ENCODE assay signal across 9 mouse cellular contexts in genomic region chr2:94059459-94059858, GRCm38 (mm10). TPM values are rescaled to one million over a fixed set of nuclear protein-coding genes. Genes with fewer than 3 reads are reported as not detected.
DNase-seq lines count a peak whose midpoint lies in the region; ATAC-seq and TF ChIP-seq lines count a peak whose summit lies in the region.
"Had no signal": no experiment of that assay in that cellular context is flagged by ENCODE, and none has a peak within 500 bp of the region (broad histone marks: within the 10 kb centered on the region; RNA-seq: fewer than 3 reads in every experiment).

No protein-coding gene starts in this region.

- no peak overlapping the region for H3K4me2 ChIP-seq in kidney, embryonic 15.5 days
- H3K4me2 ChIP-seq: heart, embryonic 13.5 days had no signal

- H3K9me3 ChIP-seq in kidney, embryonic 15.5 days (replicated peaks), result no peaks in the 10 kb centered on the region
- no peaks in the 10 kb centered on the region for H3K9me3 ChIP-seq in E14TG2a.4 (ENCODE audit: low read length)
- H3K9me3 ChIP-seq: heart, embryonic 13.5 days had no signal

- no peaks in the 10 kb centered on the region for H3K36me3 ChIP-seq in kidney, adult 2 months (ENCODE audit: control insufficient read depth, insufficient read depth, low read length)
- no peaks in the 10 kb centered on the region for H3K36me3 ChIP-seq in kidney, embryonic 15.5 days
- peaks cover 13% of the 10 kb centered on the region for H3K36me3 ChIP-seq in E14TG2a.4 (ENCODE audit: insufficient read depth, low read length)
- H3K36me3 ChIP-seq: heart, embryonic 13.5 days had no signal

- WGBS in kidney, adult 2 months, result 45% methylated on average over 5 of the region's 5 CpGs
- WGBS in kidney, embryonic 15.5 days, result 83% methylated on average over 5 of the region's 5 CpGs

- TF ChIP-seq POLR2A in kidney, adult 2 months (IDR thresholded peaks at IDR 0.05; ENCODE audit: low read depth, low read length), result no peak

- DNase-seq in adrenal gland, postnatal 14 days, result peak; percentile 66
- no peak for DNase-seq in adrenal gland, adult 18-20 months (ENCODE audit: low spot score in 2 of 2)
- DNase-seq in kidney, adult 2 months, result peak; percentile 58
- peak; percentile 60 to 85 for DNase-seq in kidney, postnatal 36 days
- no peak for DNase-seq in embryo, embryonic 10 days (ENCODE audit: low spot score)
- DNase-seq in neural tube, embryonic 10.5 days (ENCODE audit: extremely low spot score, low spot score), result no peak

- peaks cover 5% of the 10 kb centered on the region; the same call in 1 of the 2 replicates for H3K4me1 ChIP-seq in kidney, adult 2 months (ENCODE audit: control insufficient read depth, insufficient read depth, low read length)
- no peaks in the 10 kb centered on the region for H3K4me1 ChIP-seq in kidney, embryonic 15.5 days
- H3K4me1 ChIP-seq in E14TG2a.4 (replicated peaks; ENCODE audit: low read depth, low read length), result peaks cover 3% of the 10 kb centered on the region; the same call in 1 of the 2 replicates

- peak; percentile 60 for TF ChIP-seq CTCF in kidney, adult 2 months (conservative IDR thresholded peaks at IDR 0.05; ENCODE audit: insufficient read depth, insufficient read length, low read depth, low read length)
- peak; percentile 39 for TF ChIP-seq CTCF in E14TG2a.4 (conservative IDR thresholded peaks at IDR 0.05; ENCODE audit: low read length)

- H3K27ac ChIP-seq in kidney, adult 2 months (ENCODE audit: insufficient read depth, low read depth, low read length), result no peak overlapping the region
- no peak overlapping the region for H3K27ac ChIP-seq in kidney, embryonic 15.5 days
- H3K27ac ChIP-seq: heart, embryonic 13.5 days had no signal

- no peaks in the 10 kb centered on the region for H3K27me3 ChIP-seq in kidney, adult 2 months (replicated peaks; ENCODE audit: control insufficient read depth, insufficient read depth, low read length)
- no peaks in the 10 kb centered on the region for H3K27me3 ChIP-seq in kidney, embryonic 15.5 days
- H3K27me3 ChIP-seq in E14TG2a.4 (ENCODE audit: insufficient read depth, low read length), result no peaks in the 10 kb centered on the region
- H3K27me3 ChIP-seq: heart, embryonic 13.5 days had no signal

- no peak overlapping the region for H3K9ac ChIP-seq in kidney, embryonic 15.5 days
- H3K9ac ChIP-seq: heart, embryonic 13.5 days had no signal

- no peak for ATAC-seq in kidney, embryonic 15.5 days (replicated peaks; ENCODE audit: low FRiP score)

- H3K4me3 ChIP-seq in kidney, adult 2 months (ENCODE audit: insufficient read depth, low read depth, low read length), result no peak overlapping the region
- H3K4me3 ChIP-seq in kidney, embryonic 15.5 days (replicated peaks), result no peak overlapping the region
- H3K4me3 ChIP-seq in E14TG2a.4 (replicated peaks; ENCODE audit: low read length), result no peak overlapping the region
- H3K4me3 ChIP-seq: heart, embryonic 13.5 days had no signal

RNA-seq across cellular contexts. Expression of gene Alkbh3, which starts 48.9 kb away (rescaled TPM):
- 48.8 and 65.8 TPM in 2 replicates for total RNA-seq in adrenal gland, postnatal 14 days (2021)
- 10 to 100 TPM; 43.4 to 58.2 TPM for total RNA-seq in adrenal gland, adult 18-20 months (2021)
- 59.8 and 62.3 TPM in 2 replicates for polyA plus RNA-seq in kidney, adult 2 months (2012; rRNA removed)
- polyA plus RNA-seq in kidney, embryonic 15.5 days (2015; fragmentation: Nextera tagmentation; extraction: Ambion mirVana), result 59.3 and 69.5 TPM in 2 replicates

Comparison
In these comparisons a context has a peak if more than half of its experiments do, and no peak if none do; other contexts are left out.
1. DNase-seq: peak in adrenal gland, postnatal 14 days (single experiment), kidney, adult 2 months (single experiment) and kidney, postnatal 36 days (2 of 2); none in adrenal gland, adult 18-20 months (0 of 2), embryo, embryonic 10 days (single experiment) and neural tube, embryonic 10.5 days (single experiment).